Comparison of ENCODE assay signal across 8 mouse cellular contexts in genomic region chr19:47463636-47464303, GRCm38 (mm10). TPM values are rescaled to one million over a fixed set of nuclear protein-coding genes. Genes with fewer than 3 reads are reported as not detected.
DNase-seq lines count a peak whose midpoint lies in the region; ATAC-seq and TF ChIP-seq lines count a peak whose summit lies in the region.

No protein-coding gene starts in this region.

- peak overlapping the region; percentile 91 for H3K9ac ChIP-seq in embryonic facial prominence, embryonic 12.5 days
- peak overlapping the region; percentile 99 for H3K9ac ChIP-seq in liver, adult 2 months (ENCODE audit: low read depth, low read length)
- H3K9ac ChIP-seq in midbrain, postnatal 0 days (replicated peaks; ENCODE audit: low read length, poor library complexity, severe bottlenecking): peak overlapping the region; percentile 81
- peak overlapping the region; percentile 88 for H3K9ac ChIP-seq in stomach, embryonic 15.5 days

- peak overlapping the region; percentile 80 for H3K4me3 ChIP-seq in embryonic facial prominence, embryonic 12.5 days
- peak overlapping the region; percentile 70 for H3K4me3 ChIP-seq in kidney, adult 2 months (ENCODE audit: insufficient read depth, low read depth, low read length)
- peak overlapping the region; percentile 90 for H3K4me3 ChIP-seq in liver, adult 2 months (ENCODE audit: insufficient read depth, low read depth, low read length)
- peak overlapping the region; percentile 75 for H3K4me3 ChIP-seq in midbrain, postnatal 0 days (ENCODE audit: low read depth, low read length)
- peak overlapping the region; percentile 83 for H3K4me3 ChIP-seq in stomach, embryonic 15.5 days (replicated peaks)

- under 1% methylated on average over 46 of the region's 46 CpGs for WGBS in embryonic facial prominence, embryonic 12.5 days
- WGBS in kidney, adult 2 months: under 1% methylated on average over 46 of the region's 46 CpGs
- under 1% methylated on average over 46 of the region's 46 CpGs for WGBS in liver, adult 2 months
- WGBS in midbrain, postnatal 0 days: under 1% methylated on average over 46 of the region's 46 CpGs
- WGBS in stomach, embryonic 15.5 days: 0% methylated on average over 46 of the region's 46 CpGs

- peak overlapping the region; percentile 91 for H3K4me2 ChIP-seq in embryonic facial prominence, embryonic 12.5 days (replicated peaks)
- H3K4me2 ChIP-seq in midbrain, postnatal 0 days (ENCODE audit: low read depth, low read length, poor library complexity, severe bottlenecking): peak overlapping the region; percentile 81
- peak overlapping the region; percentile 90 for H3K4me2 ChIP-seq in stomach, embryonic 15.5 days

- peak; percentile 78 for DNase-seq in 3T3-L1 (ENCODE audit: low read depth, low spot score)
- DNase-seq in adrenal gland, adult 2 months: peak; percentile 84
- peak; percentile 88 for DNase-seq in heart, adult 8-10 months (ENCODE audit: low spot score)
- DNase-seq in kidney, adult 2 months: peak; percentile 72
- peak; percentile 62 for DNase-seq in liver, adult 2 months (ENCODE audit: extremely low read depth, low read depth, low spot score)
- DNase-seq in midbrain, postnatal 0 days (ENCODE audit: low spot score): peak; percentile 56

- H3K9me3 ChIP-seq in embryonic facial prominence, embryonic 12.5 days: no peaks in the 10 kb centered on the region
- no peaks in the 10 kb centered on the region for H3K9me3 ChIP-seq in midbrain, postnatal 0 days (ENCODE audit: low read length)
- H3K9me3 ChIP-seq in stomach, embryonic 15.5 days: no peaks in the 10 kb centered on the region

- H3K27ac ChIP-seq in embryonic facial prominence, embryonic 12.5 days: peak overlapping the region; percentile 86
- peak overlapping the region; percentile 37; the same call in 1 of the 2 replicates for H3K27ac ChIP-seq in kidney, adult 2 months (ENCODE audit: insufficient read depth, low read depth, low read length)
- peak overlapping the region; percentile 90 for H3K27ac ChIP-seq in liver, adult 2 months (replicated peaks; ENCODE audit: insufficient read depth, low read depth, low read length)
- peak overlapping the region; percentile 14; the same call in 1 of the 2 replicates for H3K27ac ChIP-seq in midbrain, postnatal 0 days (ENCODE audit: low read depth, low read length)
- H3K27ac ChIP-seq in stomach, embryonic 15.5 days: peak overlapping the region; percentile 93

- no peaks in the 10 kb centered on the region for H3K36me3 ChIP-seq in embryonic facial prominence, embryonic 12.5 days
- H3K36me3 ChIP-seq in kidney, adult 2 months (ENCODE audit: control insufficient read depth, insufficient read depth, low read length): no peaks in the 10 kb centered on the region
- H3K36me3 ChIP-seq in liver, adult 2 months (ENCODE audit: control insufficient read depth, insufficient read depth, low read length): no peaks in the 10 kb centered on the region
- no peaks in the 10 kb centered on the region for H3K36me3 ChIP-seq in midbrain, postnatal 0 days (ENCODE audit: insufficient read depth, low read length)
- H3K36me3 ChIP-seq in stomach, embryonic 15.5 days: no peaks in the 10 kb centered on the region

- no peaks in the 10 kb centered on the region for H3K27me3 ChIP-seq in embryonic facial prominence, embryonic 12.5 days
- no peaks in the 10 kb centered on the region for H3K27me3 ChIP-seq in kidney, adult 2 months (replicated peaks; ENCODE audit: control insufficient read depth, insufficient read depth, low read length)
- no peaks in the 10 kb centered on the region for H3K27me3 ChIP-seq in liver, adult 2 months (ENCODE audit: control insufficient read depth, insufficient read depth, low read length)
- no peaks in the 10 kb centered on the region for H3K27me3 ChIP-seq in midbrain, postnatal 0 days (ENCODE audit: insufficient read depth, low read length)
- H3K27me3 ChIP-seq in stomach, embryonic 15.5 days (replicated peaks): no peaks in the 10 kb centered on the region

- TF ChIP-seq POLR2A in kidney, adult 2 months (IDR thresholded peaks at IDR 0.05; ENCODE audit: low read depth, low read length): no peak
- TF ChIP-seq POLR2A in liver, adult 2 months (IDR thresholded peaks at IDR 0.05; ENCODE audit: extremely low read depth, insufficient read depth, low read length): no peak

- peaks cover 29% of the 10 kb centered on the region for H3K4me1 ChIP-seq in embryonic facial prominence, embryonic 12.5 days
- H3K4me1 ChIP-seq in kidney, adult 2 months (ENCODE audit: control insufficient read depth, insufficient read depth, low read length): no peaks in the 10 kb centered on the region
- H3K4me1 ChIP-seq in liver, adult 2 months (ENCODE audit: control insufficient read depth, insufficient read depth, low read length): peaks cover 28% of the 10 kb centered on the region
- no peaks in the 10 kb centered on the region for H3K4me1 ChIP-seq in midbrain, postnatal 0 days (ENCODE audit: insufficient read depth, low read length)
- H3K4me1 ChIP-seq in stomach, embryonic 15.5 days: peaks cover 26% of the 10 kb centered on the region

- TF ChIP-seq CTCF in kidney, adult 2 months (conservative IDR thresholded peaks at IDR 0.05; ENCODE audit: insufficient read depth, insufficient read length, low read depth, low read length): peak; percentile 57
- TF ChIP-seq CTCF in liver, adult 2 months (IDR thresholded peaks at IDR 0.05; ENCODE audit: low read depth, low read length): peak; percentile 85
- peak; percentile 67 for TF ChIP-seq CTCF in midbrain, postnatal 0 days (IDR thresholded peaks at IDR 0.05)

- ATAC-seq in embryonic facial prominence, embryonic 12.5 days (ENCODE audit: insufficient number of reproducible peaks, insufficient read depth, low FRiP score, low TSS enrichment): peak; percentile 75
- peak; percentile 65 for ATAC-seq in midbrain, postnatal 0 days (ENCODE audit: low FRiP score)
- ATAC-seq in stomach, embryonic 15.5 days (ENCODE audit: insufficient read depth, low FRiP score, low read depth): peak; percentile 67

- H3K79me2 ChIP-seq in liver, adult 2 months (ENCODE audit: control insufficient read depth, insufficient read depth, low read length): peaks cover 23% of the 10 kb centered on the region; the same call in 1 of the 2 replicates

RNA-seq across cellular contexts. Expression of gene Sh3pxd2a, which starts 0.4 kb away (rescaled TPM):
- 10 to 100 TPM; 68.2 to 90.0 TPM for total RNA-seq in adrenal gland, adult 2 months (2021)
- 33.1 and 61.0 TPM in 2 replicates for polyA plus RNA-seq in adrenal gland, adult 2 months (2012; rRNA removed)
- 8.2 and 8.4 TPM in 2 replicates for polyA plus RNA-seq in embryonic facial prominence, embryonic 12.5 days (2016; fragmentation: Nextera tagmentation; extraction: Ambion mirVana)
- total RNA-seq in heart, adult 8-10 months (2022): 10 to 100 TPM; 40.6 to 54.7 (median 46.2) TPM
- polyA plus RNA-seq in kidney, adult 2 months (2012; rRNA removed): 14.9 and 15.5 TPM in 2 replicates
- total RNA-seq in liver, adult 2 months (2014; rRNA removed): 4.2 and 7.0 TPM in 2 replicates
- 10.0 and 13.9 TPM in 2 replicates for polyA plus RNA-seq in liver, adult 2 months (2012; rRNA removed)
- total RNA-seq in midbrain, postnatal 0 days (2014; rRNA removed): 21.0 and 27.4 TPM in 2 replicates
- 1.2 and 1.5 TPM in 2 replicates for polyA plus RNA-seq in midbrain, postnatal 0 days (2015; fragmentation: Nextera tagmentation; extraction: Ambion mirVana)
- 6.8 and 6.9 TPM in 2 replicates for polyA plus RNA-seq in stomach, embryonic 15.5 days (2015; fragmentation: Nextera tagmentation; extraction: Ambion mirVana)

Comparison
In these comparisons a context has a peak if more than half of its experiments do, and no peak if none do; other contexts are left out.
1. Peak in every context shown above with its lines: DNase-seq, ATAC-seq, H3K4me3 ChIP-seq and H3K27ac ChIP-seq.
2. H3K27ac ChIP-seq: peak in every context shown above with its lines; median percentile 93 in stomach, embryonic 15.5 days; 90 in liver, adult 2 months; 86 in embryonic facial prominence, embryonic 12.5 days; 37 in kidney, adult 2 months; 14 in midbrain, postnatal 0 days.